Mouse (Mus musculus): ENCODE data around the gene Npm3. TPM values are rescaled to one million over a fixed set of nuclear protein-coding genes. Genes with fewer than 3 reads are reported as not detected.

Gene Npm3
- polyA plus RNA-seq, 1 experiment from 2014 or later, result 15.0 TPM

DNA sequence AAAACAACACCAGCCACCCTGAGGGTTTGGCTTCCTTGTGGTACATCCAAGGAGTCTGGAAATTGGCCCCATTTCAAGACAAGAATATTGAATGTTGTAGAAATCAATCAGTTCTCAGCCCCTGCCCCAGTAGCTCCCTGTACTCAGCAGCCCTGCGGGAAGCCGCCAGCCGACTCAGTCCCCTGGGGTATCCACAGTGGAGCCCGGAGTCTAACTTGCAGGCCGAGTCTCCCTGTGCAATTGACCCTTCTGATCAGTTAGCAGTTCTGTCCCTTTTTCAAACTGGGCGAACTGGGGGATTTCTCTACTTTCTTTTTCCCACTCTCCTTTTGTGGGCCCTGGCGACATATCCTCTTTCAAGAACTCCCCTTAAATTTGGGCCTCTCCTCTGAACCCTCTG is 8.6 kb downstream of the Npm3 start:
- Histone ChIP-seq H3K9ac (no peak overlapping the region), H3K4me3 (no peak overlapping the region), H3K36me3 (no peaks in the 10 kb centered on the region), H3K27ac (no peak overlapping the region), H3K27me3 (peaks cover 93% of the 10 kb centered on the region), H3K9me3 (no peaks in the 10 kb centered on the region), H3K4me1 (peaks cover 36% of the 10 kb centered on the region), H3K4me2 (replicated peaks) (peak overlapping the region; percentile 84; the same call in 1 of the 2 replicates)
- 2% methylated on average over 7 of the region's 7 CpGs for WGBS
- no peak for ATAC-seq (ENCODE audit: insufficient number of reproducible peaks, insufficient read depth, low FRiP score, low TSS enrichment)

- no peak overlapping the region for H3K4me3 ChIP-seq
- no peaks in the 10 kb centered on the region for H3K9me3 ChIP-seq
- no peaks in the 10 kb centered on the region for H3K36me3 ChIP-seq
- peaks cover 93% of the 10 kb centered on the region for H3K27me3 ChIP-seq
- 4% methylated on average over 13 of the region's 13 CpGs for WGBS
- no peak for ATAC-seq (ENCODE audit: insufficient number of reproducible peaks, insufficient read depth, low FRiP score, low TSS enrichment)
- H3K9ac ChIP-seq, result no peak overlapping the region
- H3K4me1 ChIP-seq, result peaks cover 32% of the 10 kb centered on the region
- 0 out of 2 replicates have a peak overlapping the region, but pooled peaks have one; percentile 1 for H3K4me2 ChIP-seq (replicated peaks)
- H3K27ac ChIP-seq, result no peak overlapping the region
Observed at GRCm38 (mm10) chr19:45740233-45740632, 9.2 kb downstream of the Npm3 start.

DNA sequence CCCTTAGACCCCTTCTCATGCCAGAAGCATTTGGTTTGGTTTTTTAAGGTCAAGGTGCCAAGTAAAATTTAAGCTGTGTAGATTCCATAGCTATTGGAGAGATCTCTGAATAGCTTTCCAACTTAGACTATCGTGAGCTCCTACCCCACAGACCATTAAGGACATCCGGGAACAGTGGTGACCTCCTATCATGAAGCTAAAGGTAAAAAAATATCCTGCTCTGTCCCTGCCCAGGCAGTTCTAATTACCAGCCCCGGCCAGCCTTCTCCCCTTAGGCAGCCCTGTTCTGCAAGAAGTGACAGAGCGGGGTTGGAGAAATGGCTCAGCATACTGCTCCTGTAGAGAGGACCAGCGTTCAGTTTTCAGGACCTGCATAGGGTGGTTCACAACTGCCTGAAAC is 10.9 kb downstream of the Npm3 start:
- Histone ChIP-seq H3K9ac (no peak overlapping the region), H3K27ac (no peak overlapping the region), H3K9me3 (no peaks in the 10 kb centered on the region), H3K4me1 (peaks cover 31% of the 10 kb centered on the region), H3K36me3 (no peaks in the 10 kb centered on the region), H3K4me3 (no peak overlapping the region), H3K4me2 (replicated peaks) (no peak overlapping the region), H3K27me3 (peaks cover 93% of the 10 kb centered on the region)
- WGBS, result 23% methylated on average over 5 of the region's 5 CpGs
- no peak for ATAC-seq (ENCODE audit: insufficient number of reproducible peaks, insufficient read depth, low FRiP score, low TSS enrichment)

- Histone ChIP-seq H3K9me3 (no peaks in the 10 kb centered on the region), H3K4me2 (replicated peaks) (no peak overlapping the region), H3K27me3 (peaks cover 93% of the 10 kb centered on the region), H3K4me3 (no peak overlapping the region), H3K27ac (no peak overlapping the region), H3K4me1 (peaks cover 26% of the 10 kb centered on the region), H3K9ac (no peak overlapping the region), H3K36me3 (no peaks in the 10 kb centered on the region)
- ATAC-seq (ENCODE audit: insufficient number of reproducible peaks, insufficient read depth, low FRiP score, low TSS enrichment), result no peak
- WGBS, result 42% methylated on average over 10 of the region's 10 CpGs
Observed at GRCm38 (mm10) chr19:45737846-45738484, 11.4 kb downstream of the Npm3 start.

- H3K27ac ChIP-seq, result no peak overlapping the region
- H3K4me1 ChIP-seq, result peaks cover 23% of the 10 kb centered on the region
- WGBS, result 8% methylated on average over 22 of the region's 23 CpGs
- ATAC-seq (ENCODE audit: insufficient number of reproducible peaks, insufficient read depth, low FRiP score, low TSS enrichment), result 0 out of 2 replicates have a peak, but pooled peaks have one; percentile 36
- no peaks in the 10 kb centered on the region for H3K36me3 ChIP-seq
- H3K4me3 ChIP-seq, result peak overlapping the region; percentile 18
- no peaks in the 10 kb centered on the region for H3K9me3 ChIP-seq
- peaks cover 94% of the 10 kb centered on the region for H3K27me3 ChIP-seq
- 0 out of 2 replicates have a peak overlapping the region, but pooled peaks have one; percentile 27 for H3K9ac ChIP-seq
- peak overlapping the region; percentile 51 for H3K4me2 ChIP-seq (replicated peaks)
Observed at GRCm38 (mm10) chr19:45737208-45737845, 12.1 kb downstream of the Npm3 start.

DNA sequence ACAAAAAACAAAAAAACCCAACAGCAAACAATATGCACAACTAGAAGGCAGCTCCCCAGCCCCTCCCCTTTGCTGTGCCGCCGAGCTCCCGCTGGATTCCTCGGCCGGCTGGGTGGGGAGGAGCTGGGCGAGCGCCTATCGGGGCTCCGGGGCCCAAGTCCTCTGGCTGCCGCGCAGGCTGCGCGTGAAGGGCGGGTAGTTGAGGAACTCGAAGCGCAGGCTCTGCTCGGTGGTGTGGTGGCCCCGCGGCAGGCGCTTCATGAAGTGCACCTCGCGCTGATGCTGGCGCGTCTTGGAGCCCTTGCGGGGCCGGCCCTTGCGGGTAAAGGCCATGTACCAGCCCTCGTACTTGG is 12.6 kb downstream of the Npm3 start:
- no peaks in the 10 kb centered on the region for H3K9me3 ChIP-seq
- H3K27me3 ChIP-seq, result peaks cover 94% of the 10 kb centered on the region
- no peaks in the 10 kb centered on the region for H3K36me3 ChIP-seq
- H3K4me1 ChIP-seq, result peaks cover 18% of the 10 kb centered on the region
- peak; percentile 37; the same call in 1 of the 2 replicates for ATAC-seq (ENCODE audit: insufficient number of reproducible peaks, insufficient read depth, low FRiP score, low TSS enrichment)
- no peak overlapping the region for H3K27ac ChIP-seq
- WGBS, result under 1% methylated on average over 28 of the region's 28 CpGs
- peak overlapping the region; percentile 18 for H3K4me3 ChIP-seq
- peak overlapping the region; percentile 51 for H3K4me2 ChIP-seq (replicated peaks)
- H3K9ac ChIP-seq, result peak overlapping the region; percentile 25; the same call in 1 of the 2 replicates

DNA sequence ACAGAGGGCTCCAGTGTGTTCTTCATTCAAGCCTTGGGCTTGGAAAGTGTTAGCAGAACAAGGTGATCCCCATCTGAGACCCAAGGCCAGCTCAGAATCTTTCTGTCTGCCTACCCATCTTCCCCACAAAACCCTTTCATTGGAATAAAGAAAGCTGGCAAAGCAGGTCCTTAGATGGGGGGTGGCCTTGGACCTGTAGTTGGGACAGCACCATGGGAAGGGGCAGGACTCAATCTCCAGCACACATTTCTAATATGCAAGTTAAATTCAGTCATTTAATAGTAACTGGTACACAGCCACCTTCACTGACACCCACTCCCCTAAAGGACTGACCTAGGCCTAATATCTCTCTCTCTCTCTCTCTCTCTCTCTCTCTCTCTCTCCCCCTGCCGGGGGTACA is 13.2 kb downstream of the Npm3 start:
- no peaks in the 10 kb centered on the region for H3K36me3 ChIP-seq
- peaks cover 15% of the 10 kb centered on the region for H3K4me1 ChIP-seq
- no peak overlapping the region for H3K4me2 ChIP-seq (replicated peaks)
- H3K27me3 ChIP-seq, result peaks cover 94% of the 10 kb centered on the region
- WGBS, result 53% methylated on average over 1 of the region's 1 CpGs
- H3K9ac ChIP-seq, result no peak overlapping the region
- no peak overlapping the region for H3K4me3 ChIP-seq
- no peaks in the 10 kb centered on the region for H3K9me3 ChIP-seq
- ATAC-seq (ENCODE audit: insufficient number of reproducible peaks, insufficient read depth, low FRiP score, low TSS enrichment), result no peak
- H3K27ac ChIP-seq, result no peak overlapping the region

DNA sequence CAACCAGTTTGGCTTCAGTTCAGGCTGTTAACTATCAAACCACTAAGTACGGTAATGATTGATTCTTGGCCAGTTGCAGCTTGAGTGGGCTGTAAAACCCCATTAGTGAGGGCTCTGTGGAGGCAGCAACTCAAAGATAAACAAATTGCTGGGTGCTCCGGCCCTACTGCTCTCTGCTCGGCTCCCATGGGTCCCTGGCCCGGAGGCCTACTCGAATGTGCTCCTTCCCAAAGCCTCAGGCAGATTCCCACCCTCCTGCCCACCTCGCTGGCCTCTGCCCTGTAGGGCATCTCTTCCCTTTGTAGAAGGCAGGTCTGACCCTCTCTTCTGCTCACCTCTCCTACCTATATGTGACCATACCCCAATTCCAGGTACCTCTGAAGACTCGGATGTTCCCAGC is 14.6 kb downstream of the Npm3 start:
- Histone ChIP-seq H3K9me3 (no peaks in the 10 kb centered on the region), H3K4me1 (peaks cover 9% of the 10 kb centered on the region), H3K9ac (no peak overlapping the region), H3K4me3 (no peak overlapping the region), H3K36me3 (no peaks in the 10 kb centered on the region), H3K27ac (no peak overlapping the region), H3K4me2 (replicated peaks) (no peak overlapping the region), H3K27me3 (peaks cover 92% of the 10 kb centered on the region)
- ATAC-seq (ENCODE audit: insufficient number of reproducible peaks, insufficient read depth, low FRiP score, low TSS enrichment), result no peak
- 46% methylated on average over 7 of the region's 7 CpGs for WGBS

DNA sequence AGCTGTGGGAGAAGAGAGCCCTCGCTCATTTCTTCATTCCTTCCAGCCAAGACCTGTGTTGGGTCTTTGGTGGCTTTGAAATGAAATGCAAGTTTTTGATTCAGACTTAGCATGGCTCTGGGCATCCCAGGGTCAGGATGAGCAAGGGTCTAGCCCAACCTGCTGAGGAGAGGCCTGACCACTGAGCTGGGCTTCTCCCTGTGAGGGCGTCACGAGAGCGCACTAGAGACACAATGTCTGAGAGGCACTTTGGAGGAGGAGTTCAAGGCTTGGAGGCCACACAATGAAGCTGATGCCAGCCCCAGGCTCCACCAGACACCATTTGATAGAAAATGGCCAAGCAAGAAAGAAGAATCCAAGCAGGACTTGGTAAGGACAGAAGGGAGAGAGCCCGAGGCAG is 15.2 kb downstream of the Npm3 start:
- Histone ChIP-seq H3K4me2 (replicated peaks) (no peak overlapping the region), H3K27ac (no peak overlapping the region), H3K9me3 (no peaks in the 10 kb centered on the region), H3K9ac (no peak overlapping the region), H3K4me3 (no peak overlapping the region), H3K36me3 (no peaks in the 10 kb centered on the region), H3K4me1 (peaks cover 9% of the 10 kb centered on the region), H3K27me3 (peaks cover 86% of the 10 kb centered on the region)
- WGBS, result 69% methylated on average over 5 of the region's 5 CpGs
- no peak for ATAC-seq (ENCODE audit: insufficient number of reproducible peaks, insufficient read depth, low FRiP score, low TSS enrichment)

DNA sequence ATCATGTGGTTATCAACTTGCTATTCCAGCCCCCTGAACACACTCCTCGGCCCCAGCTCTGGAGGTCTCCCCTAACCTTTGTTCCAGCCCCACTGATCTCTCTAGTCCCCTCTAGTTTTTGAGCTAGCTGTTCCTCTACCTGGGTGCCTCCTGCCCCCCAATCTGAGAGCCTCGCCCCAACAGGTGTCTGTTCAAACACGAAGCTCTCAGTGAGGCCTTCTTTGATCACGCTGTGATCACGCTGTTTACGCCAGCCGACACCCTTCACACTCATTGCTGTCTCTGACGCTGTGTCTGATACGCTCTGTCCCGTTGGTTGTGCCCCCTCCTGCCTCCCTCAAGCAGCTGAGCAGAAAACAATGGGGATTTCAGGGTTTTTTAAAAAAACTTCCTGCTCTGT is 15.8 kb downstream of the Npm3 start:
- Histone ChIP-seq H3K27ac (no peak overlapping the region), H3K27me3 (peaks cover 80% of the 10 kb centered on the region), H3K9me3 (no peaks in the 10 kb centered on the region), H3K4me3 (no peak overlapping the region), H3K4me2 (replicated peaks) (no peak overlapping the region), H3K9ac (no peak overlapping the region), H3K4me1 (peaks cover 9% of the 10 kb centered on the region), H3K36me3 (no peaks in the 10 kb centered on the region)
- ATAC-seq (ENCODE audit: insufficient number of reproducible peaks, insufficient read depth, low FRiP score, low TSS enrichment), result no peak
- 14% methylated on average over 10 of the region's 10 CpGs for WGBS

- Histone ChIP-seq H3K27ac (no peak overlapping the region), H3K4me1 (no peaks in the 10 kb centered on the region), H3K4me3 (no peak overlapping the region), H3K9ac (no peak overlapping the region), H3K9me3 (no peaks in the 10 kb centered on the region), H3K36me3 (no peaks in the 10 kb centered on the region), H3K4me2 (replicated peaks) (no peak overlapping the region), H3K27me3 (peaks cover 64% of the 10 kb centered on the region)
- 87% methylated on average over 7 of the region's 7 CpGs for WGBS
- ATAC-seq (ENCODE audit: insufficient number of reproducible peaks, insufficient read depth, low FRiP score, low TSS enrichment), result no peak
Observed at GRCm38 (mm10) chr19:45731658-45732057, 17.7 kb downstream of the Npm3 start.

GRCm38 (mm10) chr19:45730042-45730441 is 19.3 kb downstream of the Npm3 start:
- no peak overlapping the region for H3K27ac ChIP-seq
- H3K36me3 ChIP-seq, result no peaks in the 10 kb centered on the region
- peaks cover 49% of the 10 kb centered on the region for H3K27me3 ChIP-seq
- peaks cover 10% of the 10 kb centered on the region for H3K4me1 ChIP-seq
- ATAC-seq (ENCODE audit: insufficient number of reproducible peaks, insufficient read depth, low FRiP score, low TSS enrichment), result no peak
- no peaks in the 10 kb centered on the region for H3K9me3 ChIP-seq
- H3K4me3 ChIP-seq, result no peak overlapping the region
- no peak overlapping the region for H3K9ac ChIP-seq
- WGBS, result 74% methylated on average over 8 of the region's 8 CpGs
- H3K4me2 ChIP-seq (replicated peaks), result no peak overlapping the region

Data from embryonic facial prominence, embryonic 12.5 days (tissue).